Mouse (Mus musculus): ENCODE data around the gene Fkbp5.

The Fkbp5 gene

GRCm38 (mm10) chr17:28350466-28351352, 166.6 kb downstream of the Fkbp5 start, which contains the start of gene Tead3:
Tead3 (minus strand) TSS chr17:28350817.
- in situ Hi-C loops (cut with MboI; ENCODE audit: low sequenced_read_pairs) = no loop called here

- in situ Hi-C loops (cut with MboI; ENCODE audit: low sequenced_read_pairs) = no loop called here
Measured at GRCm38 (mm10) chr17:28349901-28350465, 167.3 kb downstream of the Fkbp5 start.

GRCm38 (mm10) chr17:28349264-28349880, 168.0 kb downstream of the Fkbp5 start:
- in situ Hi-C loops (cut with MboI; ENCODE audit: low sequenced_read_pairs) = no loop called here
